Mouse (Mus musculus) brain, embryonic 14.5 days (tissue): ENCODE measurements around the gene Gm43738.
"Not testable (repeated sequence)": the region's sequence is repeated elsewhere in the genome, so short reads cannot be mapped to it uniquely, and the experiment has no call there.

Source experiments
- CTCF ChIP-seq: fragments of 200-500 bp; IDR thresholded peaks from 2 replicates; pipeline ENCODE4 v1.5.1; 2012; ENCODE audit warnings: inconsistent platforms, mild to moderate bottlenecking, moderate library complexity, borderline replicate concordance; ENCODE audit not compliant: insufficient read depth, insufficient read length; ENCODE audit errors: extremely low read depth
- POLR2A ChIP-seq: fragments of 200-500 bp; IDR thresholded peaks from 2 replicates; pipeline ENCODE4 v1.6.1; 2012; ENCODE audit warnings: mild to moderate bottlenecking, inconsistent platforms, borderline replicate concordance; ENCODE audit not compliant: poor library complexity, insufficient read depth, insufficient read length, severe bottlenecking; ENCODE audit errors: extremely low read depth

GRCm38 (mm10) chr3:89082287-89082686 lies 18.6 kb downstream of the Gm43738 start:
- not testable (repeated sequence) for TF ChIP-seq POLR2A, CTCF
